Comparison of ENCODE assay signal across 12 mouse cellular contexts in the genomic region with DNA sequence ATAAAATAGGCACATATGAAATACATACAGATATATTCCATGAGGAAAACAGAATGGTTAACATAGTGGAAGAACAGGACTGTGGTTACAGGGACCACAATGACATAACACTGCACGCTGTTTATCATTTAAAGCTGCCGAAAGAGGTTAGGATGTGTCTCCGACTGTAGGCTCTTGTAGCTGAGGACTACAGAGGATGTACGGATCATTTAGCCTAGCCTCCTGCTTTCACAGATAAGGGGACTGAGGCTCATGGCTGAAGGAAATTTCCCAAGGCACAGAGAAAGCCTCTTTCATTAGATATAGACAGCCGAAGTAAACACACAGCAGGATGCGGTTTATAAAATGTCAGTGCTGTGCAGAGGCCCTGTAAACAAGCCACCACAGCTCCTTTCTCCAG. TPM values are rescaled to one million over a fixed set of nuclear protein-coding genes. Genes with fewer than 3 reads are reported as not detected.
DNase-seq lines count a peak whose midpoint lies in the region; ATAC-seq and TF ChIP-seq lines count a peak whose summit lies in the region.
"Had no signal": no experiment of that assay in that cellular context is flagged by ENCODE, and none has a peak within 500 bp of the region (broad histone marks: within the 10 kb centered on the region; RNA-seq: fewer than 3 reads in every experiment).

No protein-coding gene starts in this region.

- no peak for TF ChIP-seq CTCF in heart, adult 2 months (IDR thresholded peaks at IDR 0.05)

- intact Hi-C loops in heart, adult 2 months (cut with DNase I): no loop called here
- intact Hi-C loops in heart, postnatal 36 days (cut with DNase I): no loop called here

- H3K36me3 ChIP-seq in heart, adult 2 months (ENCODE audit: control insufficient read depth, insufficient read depth, low read length): no peaks in the 10 kb centered on the region
- no peaks in the 10 kb centered on the region for H3K36me3 ChIP-seq in kidney, embryonic 16.5 days (ENCODE audit: insufficient read depth, low read length)
- no peaks in the 10 kb centered on the region for H3K36me3 ChIP-seq in liver, embryonic 11.5 days (ENCODE audit: control insufficient read depth, insufficient read depth, low read length)
- no peaks in the 10 kb centered on the region for H3K36me3 ChIP-seq in midbrain, embryonic 15.5 days (replicated peaks)
- H3K36me3 ChIP-seq: embryonic facial prominence, embryonic 13.5 days; limb, embryonic 15.5 days had no signal

- H3K9ac ChIP-seq in heart, adult 2 months (ENCODE audit: low read depth, low read length): peak overlapping the region; percentile 40; the same call in 1 of the 2 replicates
- H3K9ac ChIP-seq in kidney, embryonic 16.5 days (replicated peaks; ENCODE audit: low read length): no peak overlapping the region
- H3K9ac ChIP-seq in liver, embryonic 11.5 days (ENCODE audit: low read depth, low read length): no peak overlapping the region
- H3K9ac ChIP-seq in midbrain, embryonic 15.5 days: no peak overlapping the region
- H3K9ac ChIP-seq: embryonic facial prominence, embryonic 13.5 days; limb, embryonic 15.5 days had no signal

- no peak overlapping the region for H3K4me2 ChIP-seq in kidney, embryonic 16.5 days (replicated peaks; ENCODE audit: low read depth, low read length)
- peak overlapping the region; percentile 30 for H3K4me2 ChIP-seq in liver, embryonic 11.5 days
- no peak overlapping the region for H3K4me2 ChIP-seq in midbrain, embryonic 15.5 days
- H3K4me2 ChIP-seq: embryonic facial prominence, embryonic 13.5 days; limb, embryonic 15.5 days had no signal

- no peaks in the 10 kb centered on the region for H3K27me3 ChIP-seq in heart, adult 2 months (ENCODE audit: control insufficient read depth, insufficient read depth, low read length)
- H3K27me3 ChIP-seq in kidney, embryonic 16.5 days (ENCODE audit: insufficient read depth, low read length): no peaks in the 10 kb centered on the region
- H3K27me3 ChIP-seq in liver, embryonic 11.5 days (replicated peaks; ENCODE audit: control insufficient read depth, insufficient read depth, low read length): no peaks in the 10 kb centered on the region
- H3K27me3 ChIP-seq in midbrain, embryonic 15.5 days (replicated peaks): no peaks in the 10 kb centered on the region
- H3K27me3 ChIP-seq: embryonic facial prominence, embryonic 13.5 days; limb, embryonic 15.5 days had no signal

- no peak for TF ChIP-seq POLR2A in heart, adult 2 months (IDR thresholded peaks at IDR 0.05; ENCODE audit: insufficient read depth, low read depth, low read length)

- TF ChIP-seq EP300 in heart, adult 2 months (IDR thresholded peaks at IDR 0.05; ENCODE audit: insufficient read depth, low read depth, low read length): no peak

- WGBS in heart, adult 2 months: 27% methylated on average over 6 of the region's 6 CpGs
- 56% methylated on average over 6 of the region's 6 CpGs for WGBS in kidney, embryonic 16.5 days
- WGBS in liver, embryonic 11.5 days: 23% methylated on average over 6 of the region's 6 CpGs
- 68% methylated on average over 6 of the region's 6 CpGs for whole genome bisulfite sequencing in midbrain, embryonic 15.5 days

- H3K79me2 ChIP-seq in heart, adult 2 months (replicated peaks; ENCODE audit: control insufficient read depth, insufficient read depth, low read length): peaks cover 1% of the 10 kb centered on the region; the same call in 1 of the 2 replicates

- DNase-seq in heart, adult 2 months: no peak
- DNase-seq in heart, postnatal 36 days: no peak
- no peak for DNase-seq in kidney, adult 11 months
- no peak for DNase-seq in liver, embryonic 11.5 days (ENCODE audit: low spot score)
- DNase-seq in cerebellum, postnatal 10 days: no peak
- DNase-seq in urinary bladder, postnatal 10 days (ENCODE audit: low spot score): no peak
- DNase-seq: cerebellum, adult 11-12 months; right cerebral cortex, adult 18-20 months had no signal

- no peak for ATAC-seq in kidney, embryonic 16.5 days (ENCODE audit: low FRiP score, low TSS enrichment)
- peak; percentile 79 for ATAC-seq in liver, embryonic 11.5 days (replicated peaks; ENCODE audit: low FRiP score)
- 0 out of 2 replicates have a peak, but pooled peaks have one; percentile 33 for ATAC-seq in midbrain, embryonic 15.5 days (replicated peaks)

- peaks cover 3% of the 10 kb centered on the region for H3K4me1 ChIP-seq in heart, adult 2 months (ENCODE audit: control insufficient read depth, insufficient read depth, low read length)
- peaks cover 7% of the 10 kb centered on the region; the same call in 1 of the 2 replicates for H3K4me1 ChIP-seq in kidney, embryonic 16.5 days (ENCODE audit: insufficient read depth, low read length)
- peaks cover 6% of the 10 kb centered on the region for H3K4me1 ChIP-seq in liver, embryonic 11.5 days (replicated peaks; ENCODE audit: control insufficient read depth, insufficient read depth, low read length)
- no peaks in the 10 kb centered on the region for H3K4me1 ChIP-seq in midbrain, embryonic 15.5 days

- no peak overlapping the region for H3K4me3 ChIP-seq in heart, adult 2 months
- no peak overlapping the region for H3K4me3 ChIP-seq in kidney, embryonic 16.5 days (ENCODE audit: low read length)
- H3K4me3 ChIP-seq in liver, embryonic 11.5 days (ENCODE audit: low read depth, low read length): no peak overlapping the region
- no peak overlapping the region for H3K4me3 ChIP-seq in midbrain, embryonic 15.5 days
- H3K4me3 ChIP-seq: embryonic facial prominence, embryonic 13.5 days; limb, embryonic 15.5 days had no signal

- peak overlapping the region; percentile 52; the same call in 1 of the 2 replicates for H3K27ac ChIP-seq in heart, adult 2 months
- peak overlapping the region; percentile 39; the same call in 1 of the 2 replicates for H3K27ac ChIP-seq in kidney, embryonic 16.5 days (ENCODE audit: low read length)
- peak overlapping the region; percentile 16; the same call in 1 of the 2 replicates for H3K27ac ChIP-seq in liver, embryonic 11.5 days (ENCODE audit: low read depth, low read length)
- no peak overlapping the region for H3K27ac ChIP-seq in midbrain, embryonic 15.5 days
- H3K27ac ChIP-seq: embryonic facial prominence, embryonic 13.5 days; limb, embryonic 15.5 days had no signal

- H3K9me3 ChIP-seq in kidney, embryonic 16.5 days (ENCODE audit: low read length): no peaks in the 10 kb centered on the region
- H3K9me3 ChIP-seq in liver, embryonic 11.5 days (ENCODE audit: control insufficient read depth, low read length): no peaks in the 10 kb centered on the region
- H3K9me3 ChIP-seq in midbrain, embryonic 15.5 days: no peaks in the 10 kb centered on the region
- H3K9me3 ChIP-seq: embryonic facial prominence, embryonic 13.5 days; limb, embryonic 15.5 days had no signal

RNA-seq across cellular contexts. Expression of gene Ica1, which starts 8.5 kb away (rescaled TPM):
- 1 to 10 TPM; 7.0 to 7.8 TPM for total RNA-seq in heart, adult 2 months (2021)
- 3.9 and 7.4 TPM in 2 replicates for polyA plus RNA-seq in heart, adult 2 months (2012; rRNA removed)
- total RNA-seq in heart, postnatal 36 days (2021): 1 to 10 TPM; 6.8 to 8.0 TPM
- 30.4 and 31.8 TPM in 2 replicates for polyA plus RNA-seq in kidney, embryonic 16.5 days (2015; fragmentation: Nextera tagmentation; extraction: Ambion mirVana)
- polyA plus RNA-seq in liver, embryonic 11.5 days (2014; fragmentation: Nextera tagmentation; extraction: Ambion mirVana): 13.2 and 14.5 TPM in 2 replicates
- polyA plus RNA-seq in midbrain, embryonic 15.5 days (2015; fragmentation: Nextera tagmentation; extraction: Ambion mirVana): 67.0 and 68.0 TPM in 2 replicates
